ENCODE assay signal across 9 mouse cellular contexts in genomic region chr7:80832191-80832590, GRCm38 (mm10). TPM values are rescaled to one million over a fixed set of nuclear protein-coding genes. Genes with fewer than 3 reads are reported as not detected.
DNase-seq lines count a peak whose midpoint lies in the region; ATAC-seq and TF ChIP-seq lines count a peak whose summit lies in the region.
"Had no signal": no experiment of that assay in that cellular context is flagged by ENCODE, and none has a peak within 500 bp of the region (broad histone marks: within the 10 kb centered on the region; RNA-seq: fewer than 3 reads in every experiment).

No protein-coding gene starts in this region.

- no peak overlapping the region for H3K27ac ChIP-seq in liver, embryonic 16.5 days (ENCODE audit: low read length)
- H3K27ac ChIP-seq in thymus, adult 2 months (ENCODE audit: control insufficient read depth, insufficient read depth, low read length) = peak overlapping the region; percentile 75
- no peak overlapping the region for H3K27ac ChIP-seq in neural tube, embryonic 15.5 days (replicated peaks)
- no peak overlapping the region for H3K27ac ChIP-seq in forebrain, embryonic 15.5 days (replicated peaks)
- H3K27ac ChIP-seq: forebrain, embryonic 10.5 days had no signal

- no peak for TF ChIP-seq POLR2A in thymus, adult 2 months (IDR thresholded peaks at IDR 0.05; ENCODE audit: control insufficient read depth, extremely low read depth, insufficient read depth, low read length, poor library complexity)

- H3K27me3 ChIP-seq in liver, embryonic 16.5 days (ENCODE audit: control insufficient read depth, insufficient read depth, low read depth, low read length) = no peaks in the 10 kb centered on the region
- no peaks in the 10 kb centered on the region for H3K27me3 ChIP-seq in thymus, adult 2 months (ENCODE audit: control insufficient read depth, insufficient read depth, low read length)
- no peaks in the 10 kb centered on the region for H3K27me3 ChIP-seq in neural tube, embryonic 15.5 days (replicated peaks)
- no peaks in the 10 kb centered on the region for H3K27me3 ChIP-seq in forebrain, embryonic 15.5 days

- H3K9me3 ChIP-seq in liver, embryonic 16.5 days (replicated peaks; ENCODE audit: control insufficient read depth, low read length) = no peaks in the 10 kb centered on the region
- no peaks in the 10 kb centered on the region for H3K9me3 ChIP-seq in neural tube, embryonic 15.5 days (replicated peaks)
- H3K9me3 ChIP-seq in forebrain, embryonic 15.5 days = no peaks in the 10 kb centered on the region
- H3K9me3 ChIP-seq: forebrain, embryonic 10.5 days had no signal

- DNase-seq in left cerebral cortex, postnatal 4 days = peak; percentile 26
- DNase-seq in left cerebral cortex, adult 11 months (ENCODE audit: low spot score) = no peak
- DNase-seq in thymus, adult 2 months = peak; percentile 63
- DNase-seq in layer of hippocampus, postnatal 10 days (ENCODE audit: low spot score in 2 of 2) = no peak

- no peaks in the 10 kb centered on the region for H3K36me3 ChIP-seq in liver, embryonic 16.5 days (ENCODE audit: control insufficient read depth, insufficient read depth)
- no peaks in the 10 kb centered on the region for H3K36me3 ChIP-seq in thymus, adult 2 months (ENCODE audit: control insufficient read depth, insufficient read depth, low read length)
- no peaks in the 10 kb centered on the region for H3K36me3 ChIP-seq in neural tube, embryonic 15.5 days
- no peaks in the 10 kb centered on the region for H3K36me3 ChIP-seq in forebrain, embryonic 15.5 days
- H3K36me3 ChIP-seq: forebrain, embryonic 10.5 days had no signal

- peaks cover 6% of the 10 kb centered on the region for H3K4me1 ChIP-seq in liver, embryonic 16.5 days (ENCODE audit: control insufficient read depth, low read depth, low read length)
- peaks cover 43% of the 10 kb centered on the region for H3K4me1 ChIP-seq in thymus, adult 2 months (replicated peaks; ENCODE audit: control insufficient read depth, insufficient read depth, low read length)
- 0 out of 2 replicates have a peak, but pooled peaks cover 3% of the 10 kb centered on the region for H3K4me1 ChIP-seq in neural tube, embryonic 15.5 days
- peaks cover 7% of the 10 kb centered on the region; the same call in 1 of the 2 replicates for H3K4me1 ChIP-seq in forebrain, embryonic 15.5 days

- intact Hi-C loops in left cerebral cortex, postnatal 4 days (cut with DNase I) = no loop called here

- H3K4me2 ChIP-seq in liver, embryonic 16.5 days (ENCODE audit: low read depth, low read length) = no peak overlapping the region
- no peak overlapping the region for H3K4me2 ChIP-seq in neural tube, embryonic 15.5 days
- H3K4me2 ChIP-seq in forebrain, embryonic 15.5 days (replicated peaks) = no peak overlapping the region

- 7% methylated on average over 4 of the region's 4 CpGs for WGBS in liver, embryonic 16.5 days (ENCODE audit: insufficient replicate concordance)
- 3% methylated on average over 4 of the region's 4 CpGs for WGBS in thymus, adult 2 months
- 51% methylated on average over 4 of the region's 4 CpGs for WGBS in neural tube, embryonic 15.5 days
- WGBS in forebrain, embryonic 15.5 days = 28% methylated on average over 4 of the region's 4 CpGs

- no peak overlapping the region for H3K4me3 ChIP-seq in liver, embryonic 16.5 days (ENCODE audit: low read depth, low read length)
- H3K4me3 ChIP-seq in thymus, adult 2 months (ENCODE audit: control insufficient read depth, insufficient read depth, low read length) = no peak overlapping the region
- H3K4me3 ChIP-seq in neural tube, embryonic 15.5 days (replicated peaks) = no peak overlapping the region
- no peak overlapping the region for H3K4me3 ChIP-seq in forebrain, embryonic 15.5 days

- no peak overlapping the region for H3K9ac ChIP-seq in liver, embryonic 16.5 days (ENCODE audit: low read depth, low read length)
- H3K9ac ChIP-seq in neural tube, embryonic 15.5 days (replicated peaks) = no peak overlapping the region
- no peak overlapping the region for H3K9ac ChIP-seq in forebrain, embryonic 15.5 days (replicated peaks)

- ATAC-seq in common myeloid progenitor, adult 5-6 weeks (replicated peaks; ENCODE audit: low read depth, poor library complexity, severe bottlenecking) = peak; percentile 44
- ATAC-seq in liver, embryonic 16.5 days (ENCODE audit: low read depth) = 0 out of 2 replicates have a peak, but pooled peaks have one; percentile 16
- ATAC-seq in neural tube, embryonic 15.5 days (ENCODE audit: low FRiP score) = no peak
- ATAC-seq in forebrain, embryonic 15.5 days (replicated peaks) = no peak

- TF ChIP-seq CTCF in thymus, adult 2 months (IDR thresholded peaks at IDR 0.05; ENCODE audit: borderline replicate concordance, control insufficient read depth, extremely low read depth, insufficient read depth, low read length, poor library complexity) = no peak

RNA-seq across cellular contexts. Expression of gene Iqgap1, which starts 6.4 kb away (rescaled TPM):
- total RNA-seq in left cerebral cortex, postnatal 4 days (2021) = 10 to 100 TPM; 40.9 to 43.2 TPM
- 84.8 and 101 TPM in 2 replicates for total RNA-seq in common myeloid progenitor, adult 5-6 weeks (2017)
- polyA plus RNA-seq in liver, embryonic 16.5 days (2015; fragmentation: Nextera tagmentation; extraction: Ambion mirVana) = 15.8 and 15.9 TPM in 2 replicates
- 112 and 119 TPM in 2 replicates for polyA plus RNA-seq in thymus, adult 2 months (2012; rRNA removed)
- total RNA-seq in layer of hippocampus, postnatal 10 days (2021) = 10 to 100 TPM; 28.8 to 37.8 TPM
- polyA plus RNA-seq in neural tube, embryonic 15.5 days (2015; fragmentation: Nextera tagmentation; extraction: Ambion mirVana) = 18.1 and 31.0 TPM in 2 replicates
- 21.7 and 23.3 TPM in 2 replicates for polyA plus RNA-seq in forebrain, embryonic 15.5 days (2015; fragmentation: Nextera tagmentation; extraction: Ambion mirVana)

RNA-seq across cellular contexts. Expression of gene Zscan2, which starts 28.5 kb away (rescaled TPM):
- 10 to 100 TPM; 20.3 to 21.3 TPM for total RNA-seq in left cerebral cortex, postnatal 4 days (2021)
- 7.9 and 14.2 TPM in 2 replicates for total RNA-seq in common myeloid progenitor, adult 5-6 weeks (2017)
- 0.30 and 0.36 TPM in 2 replicates for polyA plus RNA-seq in liver, embryonic 16.5 days (2015; fragmentation: Nextera tagmentation; extraction: Ambion mirVana)
- 25.5 and 26.2 TPM in 2 replicates for polyA plus RNA-seq in thymus, adult 2 months (2012; rRNA removed)
- total RNA-seq in layer of hippocampus, postnatal 10 days (2021) = 10 to 100 TPM; 13.5 to 14.4 TPM
- 3.3 and 3.9 TPM in 2 replicates for polyA plus RNA-seq in neural tube, embryonic 15.5 days (2015; fragmentation: Nextera tagmentation; extraction: Ambion mirVana)
- 4.6 and 5.9 TPM in 2 replicates for polyA plus RNA-seq in forebrain, embryonic 15.5 days (2015; fragmentation: Nextera tagmentation; extraction: Ambion mirVana)

Comparison
In these comparisons a context has a peak if more than half of its experiments do, and no peak if none do; other contexts are left out.
1. DNase-seq: peak in left cerebral cortex, postnatal 4 days (single experiment) and thymus, adult 2 months (single experiment); none in left cerebral cortex, adult 11 months (single experiment) and layer of hippocampus, postnatal 10 days (0 of 2).
2. ATAC-seq: peak in common myeloid progenitor, adult 5-6 weeks (single experiment) and liver, embryonic 16.5 days (single experiment); none in neural tube, embryonic 15.5 days (single experiment) and forebrain, embryonic 15.5 days (single experiment).